Comparison of ENCODE assay signal across 8 mouse cellular contexts in genomic region chr10:79669576-79670057, GRCm38 (mm10). TPM values are rescaled to one million over a fixed set of nuclear protein-coding genes. Genes with fewer than 3 reads are reported as not detected.
A peak's percentile ranks its signal among the peaks of the same experiment; 100 is the strongest.
DNase-seq lines count a peak whose midpoint lies in the region; ATAC-seq and TF ChIP-seq lines count a peak whose summit lies in the region.

No protein-coding gene starts in this region.

- H3K27me3 ChIP-seq in cerebellum, adult 2 months (ENCODE audit: control insufficient read depth, insufficient read depth, low read length) = no peaks in the 10 kb centered on the region
- H3K27me3 ChIP-seq in forebrain, postnatal 0 days (ENCODE audit: insufficient read depth, low read length) = no peaks in the 10 kb centered on the region
- H3K27me3 ChIP-seq in hindbrain, embryonic 12.5 days = no peaks in the 10 kb centered on the region; the same call in 1 of the 2 replicates

- peaks cover 4% of the 10 kb centered on the region; the same call in 1 of the 2 replicates for H3K36me3 ChIP-seq in forebrain, postnatal 0 days (ENCODE audit: insufficient read depth)
- H3K36me3 ChIP-seq in hindbrain, embryonic 12.5 days = peaks cover 5% of the 10 kb centered on the region; the same call in 1 of the 2 replicates

- no peak for TF ChIP-seq CTCF in cerebellum, adult 2 months (IDR thresholded peaks at IDR 0.05; ENCODE audit: borderline replicate concordance, insufficient read depth, low read depth, low read length)
- TF ChIP-seq CTCF in forebrain, postnatal 0 days (IDR thresholded peaks at IDR 0.05; ENCODE audit: low read depth) = 0 out of 2 replicates have a peak, but pooled peaks have one; percentile 1

- under 1% methylated on average over 47 of the region's 47 CpGs for WGBS in cerebellum, adult 2 months
- WGBS in forebrain, postnatal 0 days = 3% methylated on average over 39 of the region's 47 CpGs
- under 1% methylated on average over 47 of the region's 47 CpGs for WGBS in hindbrain, embryonic 12.5 days

- H3K4me3 ChIP-seq in cerebellum, adult 2 months (replicated peaks; ENCODE audit: insufficient read depth, low read depth, low read length) = peak overlapping the region; percentile 75
- H3K4me3 ChIP-seq in forebrain, postnatal 0 days (ENCODE audit: low read depth, low read length) = peak overlapping the region; percentile 100
- H3K4me3 ChIP-seq in hindbrain, embryonic 12.5 days = peak overlapping the region; percentile 92

- no peaks in the 10 kb centered on the region for H3K9me3 ChIP-seq in forebrain, postnatal 0 days (ENCODE audit: low read length)
- no peaks in the 10 kb centered on the region for H3K9me3 ChIP-seq in hindbrain, embryonic 12.5 days (replicated peaks)

- H3K27ac ChIP-seq in cerebellum, adult 2 months (ENCODE audit: insufficient read depth, low read length) = peak overlapping the region; percentile 94
- peak overlapping the region; percentile 95 for H3K27ac ChIP-seq in forebrain, postnatal 0 days (ENCODE audit: low read depth, low read length)
- peak overlapping the region; percentile 98 for H3K27ac ChIP-seq in hindbrain, embryonic 12.5 days

- peak overlapping the region; percentile 89 for H3K4me2 ChIP-seq in forebrain, postnatal 0 days (ENCODE audit: low read depth)
- peak overlapping the region; percentile 71 for H3K4me2 ChIP-seq in hindbrain, embryonic 12.5 days (replicated peaks)

- TF ChIP-seq POLR2A in cerebellum, adult 2 months (IDR thresholded peaks at IDR 0.05; ENCODE audit: borderline replicate concordance, insufficient read depth, low read length) = peak; percentile 15; the same call in 1 of the 2 replicates

- ATAC-seq in forebrain, postnatal 0 days = peak; percentile 67
- peak; percentile 73 for ATAC-seq in hindbrain, embryonic 12.5 days (ENCODE audit: low FRiP score)

- DNase-seq in MN1 (ENCODE audit: low spot score) = peak; percentile 90
- peak; percentile 80 to 85 for DNase-seq in cerebellum, adult 2 months
- DNase-seq in forebrain, postnatal 0 days = peak; percentile 88
- peak; percentile 72 to 85 for DNase-seq in layer of hippocampus, postnatal 25 days (ENCODE audit: extremely low spot score in 1 of 2, low spot score in 1 of 2)
- peak; percentile 73 for DNase-seq in lung, postnatal 36 days
- peak; percentile 84 for DNase-seq in right cerebral cortex, adult 18-20 months
- DNase-seq in urinary bladder, postnatal 14 days (ENCODE audit: low spot score) = peak; percentile 73

- peak overlapping the region; percentile 96 for H3K9ac ChIP-seq in forebrain, postnatal 0 days
- H3K9ac ChIP-seq in hindbrain, embryonic 12.5 days = peak overlapping the region; percentile 93

- H3K4me1 ChIP-seq in cerebellum, adult 2 months (ENCODE audit: control insufficient read depth, insufficient read depth, low read length) = peaks cover 11% of the 10 kb centered on the region
- peaks cover 18% of the 10 kb centered on the region for H3K4me1 ChIP-seq in forebrain, postnatal 0 days (ENCODE audit: insufficient read depth)
- H3K4me1 ChIP-seq in hindbrain, embryonic 12.5 days = peaks cover 24% of the 10 kb centered on the region

RNA-seq across cellular contexts. Expression of gene Tpgs1, which starts 0.4 kb away (rescaled TPM):
- polyA plus RNA-seq in cerebellum, adult 2 months (2012; rRNA removed) = 93.3 and 95.4 TPM in 2 replicates
- 64.2 and 91.5 TPM in 2 replicates for total RNA-seq in forebrain, postnatal 0 days (2014; rRNA removed)
- polyA plus RNA-seq in forebrain, postnatal 0 days (2015; fragmentation: Nextera tagmentation; extraction: Ambion mirVana) = 128 and 148 TPM in 2 replicates
- 68.1 and 69.4 TPM in 2 replicates for polyA plus RNA-seq in hindbrain, embryonic 12.5 days (2016; fragmentation: Nextera tagmentation; extraction: Ambion mirVana)
- total RNA-seq in layer of hippocampus, postnatal 25 days (2021) = 10 to 100 TPM; 74.9 to 79.7 TPM

RNA-seq across cellular contexts. Expression of gene Madcam1, which starts 5.3 kb away (rescaled TPM):
- not detected in 2 replicates for polyA plus RNA-seq in cerebellum, adult 2 months (2012; rRNA removed)
- 0.38 and 0.95 TPM in 2 replicates for total RNA-seq in forebrain, postnatal 0 days (2014; rRNA removed)
- 0.67 and 0.70 TPM in 2 replicates for polyA plus RNA-seq in forebrain, postnatal 0 days (2015; fragmentation: Nextera tagmentation; extraction: Ambion mirVana)
- 2.9 and 3.2 TPM in 2 replicates for polyA plus RNA-seq in hindbrain, embryonic 12.5 days (2016; fragmentation: Nextera tagmentation; extraction: Ambion mirVana)
- total RNA-seq in layer of hippocampus, postnatal 25 days (2021) = not detected

RNA-seq across cellular contexts. Expression of gene Cdc34, which starts 12.4 kb away (rescaled TPM):
- 93.9 and 106 TPM in 2 replicates for polyA plus RNA-seq in cerebellum, adult 2 months (2012; rRNA removed)
- 61.9 and 69.9 TPM in 2 replicates for total RNA-seq in forebrain, postnatal 0 days (2014; rRNA removed)
- 67.9 and 76.5 TPM in 2 replicates for polyA plus RNA-seq in forebrain, postnatal 0 days (2015; fragmentation: Nextera tagmentation; extraction: Ambion mirVana)
- 121 and 124 TPM in 2 replicates for polyA plus RNA-seq in hindbrain, embryonic 12.5 days (2016; fragmentation: Nextera tagmentation; extraction: Ambion mirVana)
- 10 to 100 TPM; 67.1 to 77.7 TPM for total RNA-seq in layer of hippocampus, postnatal 25 days (2021)

RNA-seq across cellular contexts. Expression of gene Gzmm, which starts 19.2 kb away (rescaled TPM):
- polyA plus RNA-seq in cerebellum, adult 2 months (2012; rRNA removed) = 2.3 and 2.8 TPM in 2 replicates
- total RNA-seq in forebrain, postnatal 0 days (2014; rRNA removed) = 2.5 and 3.3 TPM in 2 replicates
- polyA plus RNA-seq in forebrain, postnatal 0 days (2015; fragmentation: Nextera tagmentation; extraction: Ambion mirVana) = 1.1 and 1.3 TPM in 2 replicates
- polyA plus RNA-seq in hindbrain, embryonic 12.5 days (2016; fragmentation: Nextera tagmentation; extraction: Ambion mirVana) = 1.2 and 1.3 TPM in 2 replicates
- total RNA-seq in layer of hippocampus, postnatal 25 days (2021) = 1 to 10 TPM; 2.4 to 3.1 TPM

RNA-seq across cellular contexts. Expression of gene Odf3l2, which starts 24.1 kb away (rescaled TPM):
- polyA plus RNA-seq in cerebellum, adult 2 months (2012; rRNA removed) = not detected in 2 replicates
- total RNA-seq in forebrain, postnatal 0 days (2014; rRNA removed) = 0.38 and 0.52 TPM in 2 replicates
- 0.44 and 0.81 TPM in 2 replicates for polyA plus RNA-seq in forebrain, postnatal 0 days (2015; fragmentation: Nextera tagmentation; extraction: Ambion mirVana)
- polyA plus RNA-seq in hindbrain, embryonic 12.5 days (2016; fragmentation: Nextera tagmentation; extraction: Ambion mirVana) = not detected in 2 replicates
- total RNA-seq in layer of hippocampus, postnatal 25 days (2021) = under 1 TPM in 1 of 2 experiments, not detected in 1; 0.22 TPM

Comparison
In these comparisons a context has a peak if more than half of its experiments do, and no peak if none do; other contexts are left out.
1. Peak in every context shown above with its lines: DNase-seq, ATAC-seq, H3K4me3 ChIP-seq and H3K27ac ChIP-seq.